12 mouse cellular contexts compared by ENCODE assay signal in genomic region chr12:98283487-98283860, GRCm38 (mm10). TPM values are rescaled to one million over a fixed set of nuclear protein-coding genes. Genes with fewer than 3 reads are reported as not detected.
DNase-seq lines count a peak whose midpoint lies in the region; ATAC-seq and TF ChIP-seq lines count a peak whose summit lies in the region.
"Had no signal": no experiment of that assay in that cellular context is flagged by ENCODE, and none has a peak within 500 bp of the region (broad histone marks: within the 10 kb centered on the region; RNA-seq: fewer than 3 reads in every experiment).

No protein-coding gene starts in this region.

- no peaks in the 10 kb centered on the region for H3K9me3 ChIP-seq in lung, postnatal 0 days (ENCODE audit: low read length)
- no peaks in the 10 kb centered on the region for H3K9me3 ChIP-seq in hindbrain, embryonic 11.5 days (ENCODE audit: control insufficient read depth, low read length)
- H3K9me3 ChIP-seq: forebrain, embryonic 10.5 days; heart, embryonic 15.5 days; kidney, embryonic 15.5 days had no signal

- TF ChIP-seq EP300 in lung, postnatal 0 days (IDR thresholded peaks at IDR 0.05), result no peak

- no peak overlapping the region for H3K4me3 ChIP-seq in lung, postnatal 0 days (ENCODE audit: low read depth, low read length)
- no peak overlapping the region for H3K4me3 ChIP-seq in lung, adult 2 months (replicated peaks; ENCODE audit: extremely low read depth, low read depth, low read length)
- H3K4me3 ChIP-seq in hindbrain, embryonic 11.5 days (ENCODE audit: low read depth, low read length), result no peak overlapping the region
- H3K4me3 ChIP-seq: forebrain, embryonic 10.5 days; heart, embryonic 15.5 days; kidney, embryonic 15.5 days had no signal

- H3K4me1 ChIP-seq in lung, postnatal 0 days (ENCODE audit: insufficient read depth, low read depth, low read length), result no peaks in the 10 kb centered on the region
- H3K4me1 ChIP-seq in lung, adult 2 months (ENCODE audit: control insufficient read depth, insufficient read depth, low read length), result no peaks in the 10 kb centered on the region
- no peaks in the 10 kb centered on the region for H3K4me1 ChIP-seq in hindbrain, embryonic 11.5 days (replicated peaks; ENCODE audit: control insufficient read depth, insufficient read depth, low read length)
- H3K4me1 ChIP-seq: forebrain, embryonic 10.5 days; kidney, embryonic 15.5 days had no signal

- 51% methylated on average over 3 of the region's 3 CpGs for WGBS in lung, postnatal 0 days
- 44% methylated on average over 3 of the region's 3 CpGs for WGBS in lung, adult 2 months
- 79% methylated on average over 3 of the region's 3 CpGs for WGBS in hindbrain, embryonic 11.5 days

- no peaks in the 10 kb centered on the region for H3K36me3 ChIP-seq in lung, postnatal 0 days (ENCODE audit: insufficient read depth, low read length)
- H3K36me3 ChIP-seq in hindbrain, embryonic 11.5 days (ENCODE audit: control insufficient read depth, insufficient read depth, low read length), result no peaks in the 10 kb centered on the region
- H3K36me3 ChIP-seq: forebrain, embryonic 10.5 days; heart, embryonic 15.5 days; kidney, embryonic 15.5 days had no signal

- H3K27me3 ChIP-seq in lung, postnatal 0 days (replicated peaks; ENCODE audit: insufficient read depth, low read length), result no peaks in the 10 kb centered on the region
- no peaks in the 10 kb centered on the region for H3K27me3 ChIP-seq in hindbrain, embryonic 11.5 days (ENCODE audit: control insufficient read depth, insufficient read depth, low read length)
- H3K27me3 ChIP-seq: heart, embryonic 15.5 days; kidney, embryonic 15.5 days had no signal

- no peak overlapping the region for H3K9ac ChIP-seq in lung, postnatal 0 days (replicated peaks; ENCODE audit: low read depth)
- H3K9ac ChIP-seq in hindbrain, embryonic 11.5 days (ENCODE audit: low read depth, low read length), result no peak overlapping the region
- H3K9ac ChIP-seq: heart, embryonic 15.5 days; kidney, embryonic 15.5 days had no signal

- H3K27ac ChIP-seq in lung, postnatal 0 days (ENCODE audit: low read length), result no peak overlapping the region
- H3K27ac ChIP-seq in hindbrain, embryonic 11.5 days (ENCODE audit: low read depth, low read length), result no peak overlapping the region
- H3K27ac ChIP-seq: forebrain, embryonic 10.5 days; heart, embryonic 15.5 days; kidney, embryonic 15.5 days had no signal

- TF ChIP-seq POLR2A in lung, adult 2 months (IDR thresholded peaks at IDR 0.05; ENCODE audit: borderline replicate concordance, extremely low read depth, low read depth, low read length), result no peak

- no peak overlapping the region for H3K4me2 ChIP-seq in lung, postnatal 0 days (replicated peaks; ENCODE audit: low read depth, low read length)
- H3K4me2 ChIP-seq in hindbrain, embryonic 11.5 days (replicated peaks; ENCODE audit: low read depth, low read length), result no peak overlapping the region
- H3K4me2 ChIP-seq: heart, embryonic 15.5 days; kidney, embryonic 15.5 days had no signal

- DNase-seq in adrenal gland, adult 2 months, result peak; percentile 8
- no peak for DNase-seq in adrenal gland, postnatal 4 days (ENCODE audit: low spot score in 2 of 2)
- DNase-seq in lung, postnatal 0 days (ENCODE audit: low spot score), result peak; percentile 18
- no peak for DNase-seq in lung, adult 2 months
- peak; percentile 69 for DNase-seq in fibroblast of lung, adult 2 months (ENCODE audit: low read depth)
- no peak for DNase-seq in cerebellum, postnatal 36 days
- DNase-seq in hindbrain, embryonic 11.5 days (ENCODE audit: low spot score), result no peak
- DNase-seq: cerebellum, postnatal 14 days had no signal

- ATAC-seq in lung, postnatal 0 days, result 0 out of 2 replicates have a peak, but pooled peaks have one; percentile 38
- ATAC-seq in neutrophil, adult 5-6 weeks (ENCODE audit: extremely low read depth, insufficient number of reproducible peaks, low FRiP score, poor library complexity, severe bottlenecking), result peak; percentile 55
- ATAC-seq in hindbrain, embryonic 11.5 days (ENCODE audit: low FRiP score), result no peak

- peak; percentile 47 for TF ChIP-seq CTCF in lung, postnatal 0 days (IDR thresholded peaks at IDR 0.05)
- no peak for TF ChIP-seq CTCF in lung, adult 2 months (IDR thresholded peaks at IDR 0.05; ENCODE audit: insufficient read depth, low read length)

RNA-seq across cellular contexts. Expression of gene Gpr65, which starts 15.0 kb away (rescaled TPM):
- 1 to 10 TPM; 1.7 to 2.0 TPM for total RNA-seq in adrenal gland, adult 2 months (2021)
- polyA plus RNA-seq in adrenal gland, adult 2 months (2012; rRNA removed), result 0.19 and 0.45 TPM in 2 replicates
- 1 to 10 TPM; 1.7 to 1.9 TPM for total RNA-seq in adrenal gland, postnatal 4 days (2021)
- polyA plus RNA-seq in lung, postnatal 0 days (2015; fragmentation: Nextera tagmentation; extraction: Ambion mirVana), result 1.1 and 2.3 TPM in 2 replicates
- polyA plus RNA-seq in lung, adult 2 months (2012; rRNA removed), result 1.1 and 1.6 TPM in 2 replicates
- total RNA-seq in neutrophil, adult 5-6 weeks (2017), result 37.0 and 37.6 TPM in 2 replicates
- 0.60 and 1.5 TPM in 2 replicates for polyA plus RNA-seq in hindbrain, embryonic 11.5 days (2014; fragmentation: Nextera tagmentation; extraction: Ambion mirVana)

RNA-seq across cellular contexts. Expression of gene Galc, which starts 24.2 kb away (rescaled TPM):
- total RNA-seq in adrenal gland, adult 2 months (2021), result 10 to 100 TPM; 13.8 to 17.6 TPM
- 5.4 and 7.3 TPM in 2 replicates for polyA plus RNA-seq in adrenal gland, adult 2 months (2012; rRNA removed)
- total RNA-seq in adrenal gland, postnatal 4 days (2021), result 10 to 100 TPM; 15.3 to 18.2 TPM
- polyA plus RNA-seq in lung, postnatal 0 days (2015; fragmentation: Nextera tagmentation; extraction: Ambion mirVana), result 10.7 and 13.8 TPM in 2 replicates
- 8.6 and 16.2 TPM in 2 replicates for polyA plus RNA-seq in lung, adult 2 months (2012; rRNA removed)
- 14.4 and 19.9 TPM in 2 replicates for total RNA-seq in neutrophil, adult 5-6 weeks (2017)
- 12.2 and 14.8 TPM in 2 replicates for polyA plus RNA-seq in hindbrain, embryonic 11.5 days (2014; fragmentation: Nextera tagmentation; extraction: Ambion mirVana)

Comparison
In these comparisons a context has a peak if more than half of its experiments do, and no peak if none do; other contexts are left out.
1. DNase-seq: peak in adrenal gland, adult 2 months (single experiment), lung, postnatal 0 days (single experiment) and fibroblast of lung, adult 2 months (single experiment); none in adrenal gland, postnatal 4 days (0 of 2), lung, adult 2 months (single experiment), cerebellum, postnatal 36 days (0 of 2) and hindbrain, embryonic 11.5 days (single experiment).